Comparison of ENCODE assay signal across 11 mouse cellular contexts in the genomic region with DNA sequence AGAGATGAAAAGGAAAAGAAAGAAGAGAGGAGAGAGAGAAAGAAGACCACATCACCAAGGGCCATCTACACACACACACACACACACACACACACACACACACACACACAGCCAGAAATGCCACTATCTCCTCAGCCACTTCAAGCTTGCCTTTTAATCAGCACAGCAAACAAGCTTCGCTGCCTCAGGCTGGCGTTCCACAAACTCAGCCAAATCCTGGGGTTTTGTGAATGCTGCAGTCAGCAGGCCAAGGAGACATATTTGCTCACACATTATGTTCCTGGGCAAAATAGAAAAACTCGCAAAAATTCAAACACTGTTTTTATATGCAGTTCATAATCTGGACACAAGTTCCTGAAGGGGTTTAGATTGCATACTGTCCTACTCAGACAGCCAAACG.
DNase-seq lines count a peak whose midpoint lies in the region; TF ChIP-seq lines count a peak whose summit lies in the region.
"Had no signal": no experiment of that assay in that cellular context is flagged by ENCODE, and none has a peak within 500 bp of the region (broad histone marks: within the 10 kb centered on the region; RNA-seq: fewer than 3 reads in every experiment).

No protein-coding gene starts in this region.

- DNase-seq in gastrocnemius, adult 2 months = peak; percentile 19
- no peak for DNase-seq in gastrocnemius, adult 8-10 months (ENCODE audit: low spot score in 2 of 2)
- no peak for DNase-seq in left cerebral cortex, adult 2 months (ENCODE audit: extremely low spot score in 1 of 2, low spot score in 2 of 2)
- DNase-seq in left cerebral cortex, adult 8-10 months (ENCODE audit: low spot score in 2 of 2) = no peak
- peak; percentile 77 for DNase-seq in brain, embryonic 14.5 days (ENCODE audit: low read depth)
- peak; percentile 64 to 73 for DNase-seq in cerebellum, postnatal 36 days
- DNase-seq in thymus, postnatal 36 days = no peak
- DNase-seq in gastrocnemius, postnatal 36 days = no peak

- TF ChIP-seq CTCF in gastrocnemius, adult 2 months (IDR thresholded peaks at IDR 0.05) = no peak
- TF ChIP-seq CTCF in left cerebral cortex, adult 2 months (IDR thresholded peaks at IDR 0.05) = no peak; the same call in 1 of the 2 replicates
- no peak for TF ChIP-seq CTCF in brain, embryonic 14.5 days (IDR thresholded peaks at IDR 0.05; ENCODE audit: borderline replicate concordance, extremely low read depth, insufficient read depth, insufficient read length)

- H3K4me3 ChIP-seq in gastrocnemius, adult 2 months = no peak overlapping the region
- no peak overlapping the region for H3K4me3 ChIP-seq in left cerebral cortex, adult 2 months
- H3K4me3 ChIP-seq: embryonic facial prominence, embryonic 15.5 days; liver, embryonic 12.5 days; myocyte had no signal

- no peak for TF ChIP-seq POLR2A in brain, embryonic 14.5 days (IDR thresholded peaks at IDR 0.05; ENCODE audit: borderline replicate concordance, extremely low read depth, insufficient read depth, insufficient read length, poor library complexity, severe bottlenecking)

- no peak overlapping the region for H3K27ac ChIP-seq in gastrocnemius, adult 2 months
- H3K27ac ChIP-seq in left cerebral cortex, adult 2 months = peak overlapping the region; percentile 40
- H3K27ac ChIP-seq: embryonic facial prominence, embryonic 15.5 days; liver, embryonic 12.5 days had no signal

- intact Hi-C loops in gastrocnemius, adult 2 months (cut with DNase I) = loop anchor here (5.0 kb wide), 1 partner anchor 39 kb away; no protein-coding TSS in a partner anchor
- intact Hi-C loops in left cerebral cortex, adult 2 months (cut with DNase I) = loop anchor here (10.0 kb wide), 1 partner anchor 291 kb away; no protein-coding TSS in a partner anchor
- intact Hi-C loops in gastrocnemius, postnatal 36 days (cut with DNase I) = no loop called here

Comparison
In these comparisons a context has a peak if more than half of its experiments do, and no peak if none do; other contexts are left out.
1. DNase-seq: peak in gastrocnemius, adult 2 months (single experiment), brain, embryonic 14.5 days (single experiment) and cerebellum, postnatal 36 days (2 of 2); none in gastrocnemius, adult 8-10 months (0 of 2), left cerebral cortex, adult 2 months (0 of 2), left cerebral cortex, adult 8-10 months (0 of 2), thymus, postnatal 36 days (0 of 2) and gastrocnemius, postnatal 36 days (0 of 2).